Mouse (Mus musculus) lung, adult 2 months (tissue): ENCODE measurements around the gene Gm20481. TPM values are rescaled to one million over a fixed set of nuclear protein-coding genes. Genes with fewer than 3 reads are reported as not detected.
A peak's percentile ranks its signal among the peaks of the same experiment; 100 is the strongest.
"Not testable (repeated sequence)": the region's sequence is repeated elsewhere in the genome, so short reads cannot be mapped to it uniquely, and the experiment has no call there.

Source experiments
- DNase-seq: peaks from one replicate; pipeline ENCODE4 v3.0.0; 2022
- H3K4me1 ChIP-seq: fragments of 200-500 bp; 2 replicates; pipeline ENCODE4 v1.6.1; 2011; ENCODE audit warnings: low read length; ENCODE audit not compliant: control insufficient read depth, insufficient read depth
- H3K4me3 ChIP-seq: fragments of 200-500 bp; replicated peaks from 2 replicates; pipeline ENCODE3; 2011; ENCODE audit warnings: low read depth, mild to moderate bottlenecking, control low read depth, low read length; ENCODE audit errors: extremely low read depth
- CTCF ChIP-seq: fragments of 200-500 bp; IDR thresholded peaks from 2 replicates; pipeline ENCODE4 v1.5.1; 2011; ENCODE audit warnings: mild to moderate bottlenecking, low read length, control low read depth; ENCODE audit not compliant: insufficient read depth
- POLR2A ChIP-seq: fragments of 200-500 bp; IDR thresholded peaks from 2 replicates; pipeline ENCODE4 v1.6.1; 2011; ENCODE audit warnings: low read depth, mild to moderate bottlenecking, control low read depth, low read length, borderline replicate concordance; ENCODE audit errors: extremely low read depth
- WGBS: fragments of 180-500 bp; shearing (Covaris S2); methylation state at CpG from one replicate; pipeline ENCODE4 v1.1.7; 2018; 5-methylcytosine and 5-hydroxymethylcytosine counted together
- polyA plus RNA-seq: library from polyadenylated mRNA; depleted of rRNA; stranded (reverse); fragments of >200 nt; gene quantifications from 2 replicates; pipeline ENCODE4 v1.2.3, GENCODE M21; 2012

Gm20481 gene
- polyA plus RNA-seq, 1 experiment: not detected

- H3K4me1 ChIP-seq: not testable (repeated sequence)
- H3K4me3 ChIP-seq: peak within 1 kb of the TSS; percentile 90
- WGBS: under 1% methylated on average over 30 of the region's 33 CpGs
- TF ChIP-seq POLR2A: peak; percentile 76; the same call in 1 of the 2 replicates
- DNase-seq: peak; percentile 88
Observed at GRCm38 (mm10) chr17:34972069-34972749, 2.5 kb downstream of the Gm20481 start, which contains the start of the genes Hspa1a and Hspa1l. Gene Hspa1a, minus strand, starts transcription at chr17:34972156. Gene Hspa1l, plus strand, starts transcription at chr17:34972703.

- 82% methylated on average over 3 of the region's 3 CpGs for WGBS
- no peak overlapping the region for H3K4me3 ChIP-seq
- H3K4me1 ChIP-seq: peaks cover 3% of the 10 kb centered on the region
- TF ChIP-seq POLR2A (no peak), CTCF (no peak)
- DNase-seq: no peak
Observed at GRCm38 (mm10) chr17:34975581-34976492, 6.1 kb downstream of the Gm20481 start.

GRCm38 (mm10) chr17:34977000-34977399 lies 7.3 kb downstream of the Gm20481 start:
- WGBS: 93% methylated on average over 20 of the region's 20 CpGs
- H3K4me3 ChIP-seq: no peak overlapping the region
- TF ChIP-seq CTCF (no peak), POLR2A (no peak)

GRCm38 (mm10) chr17:34978239-34978638 lies 8.5 kb downstream of the Gm20481 start:
- TF ChIP-seq POLR2A (no peak), CTCF (no peak)
- no peak overlapping the region for H3K4me3 ChIP-seq
- WGBS: 86% methylated on average over 27 of the region's 27 CpGs
- peaks cover 2% of the 10 kb centered on the region for H3K4me1 ChIP-seq
- no peak for DNase-seq

More at GRCm38 (mm10) chr17:34977000-34977399, 7.3 kb downstream of the Gm20481 start:
- H3K4me1 ChIP-seq: peaks cover 5% of the 10 kb centered on the region
- DNase-seq: no peak

- Histone ChIP-seq H3K4me1 (peaks cover 2% of the 10 kb centered on the region), H3K4me3 (no peak overlapping the region)
- WGBS: 86% methylated on average over 4 of the region's 4 CpGs
- no peak for DNase-seq
- no peak for TF ChIP-seq POLR2A
- no peak for TF ChIP-seq CTCF
Observed at GRCm38 (mm10) chr17:34979631-34980030, 9.9 kb downstream of the Gm20481 start.

- H3K4me3 ChIP-seq: peak overlapping the region; percentile 19
- DNase-seq: no peak
- H3K4me1 ChIP-seq: peaks cover 2% of the 10 kb centered on the region
- TF ChIP-seq CTCF (peak; percentile 28; the same call in 1 of the 2 replicates), POLR2A (no peak)
- 6% methylated on average over 2 of the region's 2 CpGs for WGBS
Observed at GRCm38 (mm10) chr17:34980655-34981054, 10.9 kb downstream of the Gm20481 start.

GRCm38 (mm10) chr17:34981690-34982180 lies 12.0 kb downstream of the Gm20481 start, which contains the start of gene Lsm2:
Gene Lsm2, plus strand, starts transcription at chr17:34981862.
- H3K4me1 ChIP-seq: peaks cover 2% of the 10 kb centered on the region
- 1% methylated on average over 58 of the region's 58 CpGs for WGBS
- peak; percentile 94 for DNase-seq
- H3K4me3 ChIP-seq: peak within 1 kb of the TSS; percentile 88
- TF ChIP-seq CTCF: no peak
- TF ChIP-seq POLR2A: peak; percentile 98; the same call in 1 of the 2 replicates

GRCm38 (mm10) chr17:34982328-34982727 lies 12.6 kb downstream of the Gm20481 start:
- TF ChIP-seq CTCF: no peak
- no peak for TF ChIP-seq POLR2A
- peak overlapping the region; percentile 88 for H3K4me3 ChIP-seq
- H3K4me1 ChIP-seq: peaks cover 2% of the 10 kb centered on the region
- WGBS: under 1% methylated on average over 15 of the region's 15 CpGs
- DNase-seq: no peak

GRCm38 (mm10) chr17:34984218-34984617 lies 14.5 kb downstream of the Gm20481 start:
- DNase-seq: no peak

More at GRCm38 (mm10) chr17:34984218-34984617, 14.5 kb downstream of the Gm20481 start:
- H3K4me1 ChIP-seq: peaks cover 2% of the 10 kb centered on the region
- 67% methylated on average over 2 of the region's 2 CpGs for WGBS
- H3K4me3 ChIP-seq: no peak overlapping the region
- 0 out of 2 replicates have a peak, but pooled peaks have one; percentile 15 for TF ChIP-seq CTCF
- TF ChIP-seq POLR2A: no peak
